Mouse (Mus musculus) ES-CJ7 (cell line): ENCODE measurements around the gene Csnk1d.

Source experiments
- DNase-seq: peaks from one replicate; pipeline ENCODE4 v3.0.0; 2011; ENCODE audit warnings: low read depth, low spot score

Csnk1d gene

DNA sequence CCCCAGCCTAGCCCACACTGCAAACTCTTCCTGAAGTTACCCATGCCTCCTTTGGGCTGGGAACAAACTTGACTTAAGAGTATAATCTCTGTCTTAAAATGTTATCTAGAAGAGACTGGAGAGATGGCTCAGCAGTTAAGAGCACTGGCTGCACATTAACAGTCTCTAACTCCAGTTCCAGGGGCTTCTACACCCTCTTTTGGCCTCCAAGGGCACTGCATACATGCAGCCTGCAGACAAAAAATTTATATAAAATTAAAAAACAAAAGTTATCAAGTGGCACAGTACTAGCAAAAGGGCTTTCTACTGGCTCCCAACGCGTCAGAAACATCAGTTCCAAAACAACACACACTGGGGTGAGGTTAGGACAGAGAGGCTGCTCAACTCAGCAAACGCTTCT lies 3.5 kb downstream of the Csnk1d start:
- no peak for DNase-seq

DNA sequence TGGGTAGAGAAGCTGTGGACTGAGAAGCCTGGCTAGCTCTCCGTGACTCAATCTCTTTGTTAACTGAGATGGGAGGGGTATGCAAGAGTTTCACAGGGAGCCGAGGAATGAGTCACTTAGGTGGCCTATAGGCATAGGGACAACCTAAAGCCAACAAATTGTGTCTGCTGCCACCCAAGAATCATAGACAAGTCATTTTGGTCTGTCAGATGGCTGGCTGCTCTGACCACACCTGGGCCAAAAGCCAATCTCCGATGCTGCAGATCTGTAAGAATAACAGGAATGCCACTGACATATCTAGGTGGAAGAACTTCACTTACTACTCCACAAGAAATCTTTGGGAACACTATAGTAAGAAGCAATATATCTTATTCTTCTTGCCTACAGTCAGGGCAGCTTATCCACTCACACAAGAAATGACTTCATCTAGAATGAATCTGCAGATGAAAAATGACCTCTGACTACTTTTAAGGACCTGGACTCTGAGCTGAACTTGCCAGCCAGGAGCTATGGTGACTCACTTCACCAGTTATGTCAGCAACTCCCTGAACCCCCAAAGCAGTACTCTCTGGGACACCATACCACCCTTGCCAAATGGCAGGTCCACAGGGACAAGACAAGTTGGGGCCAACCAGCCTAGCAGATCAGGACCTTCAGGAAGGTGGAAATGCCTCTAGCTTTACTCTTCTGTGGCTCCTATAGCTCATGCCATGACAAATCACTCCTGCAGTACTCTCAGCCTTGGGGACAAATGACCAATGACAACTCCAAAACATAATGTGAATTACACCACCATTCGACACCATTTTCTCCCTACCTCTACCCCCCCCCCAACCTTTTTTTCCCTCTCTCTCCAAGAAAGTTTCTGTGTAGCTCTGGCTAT lies 6.4 kb downstream of the Csnk1d start:
- DNase-seq: no peak

DNA sequence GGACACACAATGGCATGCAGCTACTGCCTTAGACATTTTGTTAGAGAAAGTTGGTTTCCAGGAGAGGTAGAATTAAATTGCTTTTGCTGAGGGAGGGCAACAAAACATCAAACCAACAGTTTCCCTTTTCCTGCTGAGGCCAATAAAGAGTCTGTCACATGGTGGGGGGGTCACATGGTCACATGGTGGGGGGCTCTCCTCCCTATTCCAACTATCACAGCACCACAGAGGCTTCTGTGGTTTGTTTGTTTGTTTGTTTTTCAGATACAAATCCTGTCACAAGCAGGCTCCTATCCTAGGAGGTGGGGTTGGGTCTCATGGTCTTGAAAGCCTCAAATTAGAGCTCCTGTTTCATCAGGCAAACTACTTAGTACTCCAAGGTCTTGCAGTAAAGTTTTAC lies 8.7 kb downstream of the Csnk1d start:
- no peak for DNase-seq

GRCm38 (mm10) chr11:120981661-120982060 lies 9.5 kb downstream of the Csnk1d start:
- no peak for DNase-seq

DNA sequence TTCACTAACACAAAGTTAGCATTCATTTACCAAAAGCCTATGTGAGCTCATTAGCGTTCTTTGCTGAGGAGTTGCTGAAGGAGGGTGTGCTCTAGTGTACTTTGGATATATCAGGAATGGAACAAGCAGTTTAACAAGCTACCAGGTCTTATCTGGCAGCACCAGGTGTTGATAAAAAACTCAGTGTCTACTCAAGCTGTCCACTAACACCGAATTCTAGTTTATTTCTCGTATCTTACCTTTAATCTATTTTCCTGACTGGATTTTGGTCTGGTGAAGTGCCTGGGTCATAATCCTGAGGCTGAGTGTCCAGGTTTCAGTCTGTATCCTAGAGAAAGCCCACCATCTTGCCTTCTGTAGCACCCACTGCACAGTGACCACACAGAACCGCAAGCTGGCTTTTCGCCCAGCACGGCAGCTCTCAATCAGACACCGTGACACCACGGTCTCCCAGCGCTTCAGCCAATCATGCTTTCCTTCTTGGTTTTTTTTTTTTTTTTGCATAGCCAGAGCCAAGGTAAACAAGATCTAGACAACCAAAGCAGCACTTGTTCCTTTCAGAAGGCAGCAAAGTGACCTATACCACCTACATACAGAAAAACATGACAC lies 10.6 kb downstream of the Csnk1d start:
- DNase-seq: no peak

DNA sequence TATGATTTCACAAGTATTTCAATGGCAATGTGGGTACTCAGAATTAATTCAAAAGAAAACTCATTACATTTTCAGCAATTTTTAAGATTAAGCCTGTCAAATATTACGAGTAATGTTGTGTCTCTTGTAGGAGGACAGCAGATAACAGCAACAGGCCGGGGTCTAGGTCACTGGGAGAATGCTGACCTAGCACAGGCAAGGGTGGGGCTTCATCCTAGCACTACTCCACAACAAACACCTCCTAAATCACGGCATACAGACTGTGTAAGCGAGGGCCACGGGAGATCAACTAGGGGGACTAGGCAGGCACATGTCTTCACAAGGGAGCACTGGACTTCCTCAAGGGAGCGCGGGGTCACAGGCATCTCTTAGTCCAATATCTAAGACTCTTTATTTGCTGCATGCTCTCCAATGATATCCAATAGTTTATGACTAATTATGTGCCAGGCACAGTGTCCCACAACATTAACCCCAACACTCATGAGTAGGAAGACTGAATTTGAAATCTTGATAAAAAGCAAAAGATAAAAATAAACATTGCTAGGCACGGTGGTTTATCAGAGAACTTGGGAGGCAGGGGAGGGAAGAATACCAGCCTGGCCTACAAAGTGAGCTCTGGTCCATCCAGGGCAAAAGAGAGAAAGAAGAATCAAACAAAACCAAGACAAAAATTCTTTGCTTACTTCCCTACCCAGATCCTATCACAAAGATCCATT lies 11.3 kb downstream of the Csnk1d start:
- no peak for DNase-seq

DNA sequence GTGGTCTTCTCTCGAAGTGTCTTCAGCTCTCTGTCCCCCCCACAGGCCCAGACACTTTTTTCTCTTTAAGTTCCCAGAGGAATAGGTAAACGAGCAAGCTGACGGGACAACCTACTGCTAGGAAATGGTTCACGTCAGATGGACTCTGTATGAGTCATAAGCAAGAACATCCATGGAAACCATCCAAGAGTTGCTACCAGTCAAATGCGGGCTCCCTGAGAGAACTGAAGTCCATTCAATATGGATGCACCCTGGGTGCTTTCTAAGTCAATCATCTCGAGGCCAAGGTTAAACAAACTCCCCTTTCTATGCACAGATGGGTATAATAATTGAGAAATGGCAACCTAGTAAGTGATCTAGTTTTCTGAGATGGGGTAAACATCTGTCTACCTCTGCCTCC lies 17.8 kb downstream of the Csnk1d start:
- no peak for DNase-seq

GRCm38 (mm10) chr11:120971237-120971636 lies 19.9 kb downstream of the Csnk1d start:
- no peak for DNase-seq

DNA sequence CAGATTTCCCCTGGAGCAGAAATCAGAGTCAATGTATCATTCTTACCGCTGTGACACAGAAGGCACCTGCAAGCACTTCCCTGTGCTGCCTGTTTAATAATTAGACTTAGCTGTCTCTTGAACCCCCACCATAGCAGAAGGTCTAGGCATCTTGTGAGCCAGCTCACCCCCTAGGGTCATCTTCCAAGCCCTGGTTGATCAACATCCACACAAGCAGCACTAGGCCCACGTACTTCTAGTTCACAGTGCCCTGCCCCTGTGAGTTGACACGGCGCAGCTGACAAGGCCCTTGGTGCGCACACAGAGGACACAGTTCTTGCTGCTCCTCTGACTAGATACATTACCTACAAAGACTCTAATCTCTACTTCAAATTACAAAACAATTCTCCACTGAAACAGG lies 21.4 kb downstream of the Csnk1d start:
- DNase-seq: no peak

- peak; percentile 66 for DNase-seq
These were observed 25.5 kb downstream of the Csnk1d start for GRCm38 (mm10) chr11:120965587-120965986.

GRCm38 (mm10) chr11:120964195-120965157 lies 26.7 kb downstream of the Csnk1d start:
- DNase-seq: peak; percentile 46

- no peak for DNase-seq
These were observed 28.2 kb downstream of the Csnk1d start for GRCm38 (mm10) chr11:120962909-120963308.

DNA sequence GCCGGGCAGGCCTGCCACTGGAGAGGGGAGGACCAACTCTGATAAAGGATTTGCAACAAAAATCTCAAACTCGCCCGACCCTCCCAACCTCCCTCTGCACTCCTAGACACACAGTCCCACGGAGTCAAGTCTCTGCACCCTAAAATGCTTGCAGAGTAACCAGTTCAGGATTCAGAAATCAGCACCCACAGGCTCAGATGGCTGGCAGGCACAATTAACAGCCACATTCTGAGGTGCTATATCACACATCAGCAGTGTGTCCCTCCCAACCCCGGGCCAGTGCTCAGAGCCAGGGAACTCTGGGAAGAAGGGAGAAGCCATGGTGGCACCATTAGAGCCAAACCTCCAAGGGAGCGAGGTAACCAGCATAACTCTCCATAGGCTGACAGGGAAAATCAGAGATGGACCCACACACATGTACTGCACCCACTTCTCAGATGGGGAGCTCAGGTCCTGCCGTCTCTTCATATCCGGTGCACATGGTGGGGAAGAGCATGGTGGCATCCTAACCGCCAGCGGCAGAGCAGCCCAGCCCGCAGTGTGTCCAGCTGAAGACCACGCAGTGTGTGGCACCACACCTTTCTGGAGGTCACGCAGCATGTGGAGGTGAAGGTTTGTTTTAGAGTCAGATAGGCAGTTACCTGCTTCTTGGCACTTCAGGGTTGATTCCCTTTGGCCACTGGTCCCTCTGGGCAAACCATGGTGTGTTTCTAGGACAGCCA lies 28.9 kb downstream of the Csnk1d start:
- DNase-seq: no peak

GRCm38 (mm10) chr11:120961594-120961993 lies 29.5 kb downstream of the Csnk1d start:
- DNase-seq: no peak

DNA sequence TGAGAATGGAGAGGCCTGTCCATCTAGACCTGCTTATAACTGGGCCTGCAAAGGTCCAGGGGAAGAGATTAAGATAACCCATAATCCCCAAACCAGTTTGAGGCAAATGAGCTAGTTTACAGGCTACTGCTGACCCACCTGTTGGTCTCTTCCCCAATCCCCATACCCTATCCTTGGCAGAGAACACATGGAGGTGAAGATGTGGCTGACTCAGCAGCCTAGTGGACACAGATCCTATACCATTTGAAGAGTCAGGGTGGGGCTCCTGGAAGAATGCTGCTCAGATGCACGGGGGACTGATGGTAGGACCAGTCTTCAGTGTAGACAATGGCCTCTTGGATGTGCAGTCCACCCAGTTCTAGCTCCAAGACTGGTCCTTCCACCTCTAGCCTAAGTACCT lies 30.9 kb downstream of the Csnk1d start:
- no peak for DNase-seq

DNA sequence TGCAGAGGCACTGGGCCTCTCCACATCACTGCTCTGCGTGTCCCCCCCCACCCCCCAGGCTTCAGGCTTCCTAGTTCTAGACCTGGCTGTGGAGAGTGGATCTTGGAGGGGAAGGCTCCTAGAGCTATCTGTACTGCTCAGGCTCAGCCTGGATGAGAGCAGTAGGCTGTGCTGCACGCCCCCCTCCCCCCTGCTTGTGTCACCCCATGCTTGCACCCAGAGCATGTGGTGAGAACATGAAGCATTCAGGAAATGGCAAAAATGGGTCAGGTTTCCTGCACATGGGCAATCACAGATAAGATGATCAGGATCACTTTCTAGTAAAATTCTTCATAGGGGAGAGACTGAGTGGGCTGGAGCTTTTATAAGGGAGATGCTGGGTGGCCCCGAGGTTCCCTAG lies 31.6 kb downstream of the Csnk1d start:
- no peak for DNase-seq

- DNase-seq: no peak
These were observed 32.1 kb downstream of the Csnk1d start for GRCm38 (mm10) chr11:120959066-120959465.

GRCm38 (mm10) chr11:120957731-120958257 lies 33.3 kb downstream of the Csnk1d start:
- no peak for DNase-seq

DNA sequence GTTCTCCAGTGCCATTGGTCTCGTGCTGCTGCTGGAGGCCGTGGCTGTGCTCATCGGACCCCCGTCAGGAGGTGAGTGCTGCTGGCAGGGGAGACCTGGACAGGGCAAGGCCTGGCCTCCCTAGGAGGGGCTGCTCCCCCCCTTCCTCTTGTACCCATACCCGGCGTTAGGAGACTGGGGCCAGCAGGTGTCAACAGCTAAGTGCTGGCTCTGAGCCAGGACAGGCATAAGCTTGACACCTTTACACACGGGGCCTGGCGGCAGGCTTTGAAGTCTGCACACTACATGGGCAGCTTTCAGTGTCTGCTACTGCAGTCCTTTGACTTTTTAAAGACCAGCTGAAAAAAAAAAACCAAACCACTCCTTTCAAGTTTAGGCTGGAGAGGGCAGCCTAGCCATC lies 34.1 kb downstream of the Csnk1d start:
- DNase-seq: no peak

GRCm38 (mm10) chr11:120955701-120956100 lies 35.4 kb downstream of the Csnk1d start:
- DNase-seq: no peak
